Mouse (Mus musculus): ENCODE results near the gene Tfpi. TPM values are rescaled to one million over a fixed set of nuclear protein-coding genes. Genes with fewer than 3 reads are reported as not detected.
A peak's percentile ranks its signal among the peaks of the same experiment; 100 is the strongest.

Tfpi gene
- total and polyA plus RNA-seq, 2 experiments from 2014 or later: 10.4 to 13.2 TPM

DNA sequence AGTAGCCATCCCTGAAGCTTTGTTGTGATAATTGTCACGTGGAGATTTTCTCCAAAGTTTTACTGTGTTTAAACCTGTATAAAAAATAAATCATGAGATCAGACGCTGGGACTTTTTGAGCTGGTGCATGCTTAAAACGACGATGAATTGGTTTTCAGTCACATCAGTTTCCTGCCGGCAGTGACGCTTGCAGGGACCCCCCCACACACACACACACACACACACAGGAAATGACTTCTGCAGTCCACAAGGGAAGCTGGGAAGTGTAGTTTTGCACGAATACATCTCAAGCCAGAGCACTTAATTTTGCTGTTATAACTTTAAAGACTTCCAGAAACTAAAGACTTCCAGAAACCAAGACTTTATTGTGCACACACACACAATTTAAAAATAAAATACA lies 5.3 kb upstream of the Tfpi start:
- Histone ChIP-seq H3K27me3 (ENCODE audit: insufficient read depth, low read length) (no peaks in the 10 kb centered on the region), H3K4me1 (ENCODE audit: insufficient read depth, low read length) (no peaks in the 10 kb centered on the region), H3K9ac (replicated peaks; ENCODE audit: low read length, poor library complexity, severe bottlenecking) (no peak overlapping the region), H3K4me3 (ENCODE audit: low read depth, low read length) (no peak overlapping the region), H3K4me2 (ENCODE audit: low read depth, low read length, poor library complexity, severe bottlenecking) (peak overlapping the region; percentile 35), H3K36me3 (ENCODE audit: insufficient read depth, low read length) (no peaks in the 10 kb centered on the region), H3K27ac (ENCODE audit: low read depth, low read length) (no peak overlapping the region), H3K9me3 (ENCODE audit: low read length) (no peaks in the 10 kb centered on the region)
- TF ChIP-seq CTCF (IDR thresholded peaks at IDR 0.05): no peak
- DNase-seq (ENCODE audit: low spot score) (peak; percentile 61), ATAC-seq (ENCODE audit: low FRiP score) (peak; percentile 72; the same call in 1 of the 2 replicates)
- WGBS: 35% methylated on average over 7 of the region's 7 CpGs

GRCm38 (mm10) chr2:84479036-84479435 lies 2.5 kb upstream of the Tfpi start:
- Histone ChIP-seq H3K4me2 (ENCODE audit: low read depth, low read length, poor library complexity, severe bottlenecking) (no peak overlapping the region), H3K27ac (ENCODE audit: low read depth, low read length) (no peak overlapping the region), H3K9ac (replicated peaks; ENCODE audit: low read length, poor library complexity, severe bottlenecking) (no peak overlapping the region), H3K9me3 (ENCODE audit: low read length) (no peaks in the 10 kb centered on the region), H3K27me3 (ENCODE audit: insufficient read depth, low read length) (no peaks in the 10 kb centered on the region), H3K4me1 (ENCODE audit: insufficient read depth, low read length) (no peaks in the 10 kb centered on the region), H3K4me3 (ENCODE audit: low read depth, low read length) (no peak overlapping the region), H3K36me3 (ENCODE audit: insufficient read depth, low read length) (no peaks in the 10 kb centered on the region)
- TF ChIP-seq CTCF (IDR thresholded peaks at IDR 0.05): peak; percentile 70
- ATAC-seq (ENCODE audit: low FRiP score) (no peak), DNase-seq (ENCODE audit: low spot score) (peak; percentile 38)
- 29% methylated on average over 3 of the region's 3 CpGs for WGBS

- Histone ChIP-seq H3K27ac (ENCODE audit: low read depth, low read length) (no peak overlapping the region), H3K9me3 (ENCODE audit: low read length) (no peaks in the 10 kb centered on the region), H3K4me2 (ENCODE audit: low read depth, low read length, poor library complexity, severe bottlenecking) (no peak overlapping the region), H3K4me3 (ENCODE audit: low read depth, low read length) (no peak overlapping the region), H3K4me1 (ENCODE audit: insufficient read depth, low read length) (no peaks in the 10 kb centered on the region), H3K27me3 (ENCODE audit: insufficient read depth, low read length) (no peaks in the 10 kb centered on the region), H3K9ac (replicated peaks; ENCODE audit: low read length, poor library complexity, severe bottlenecking) (no peak overlapping the region), H3K36me3 (ENCODE audit: insufficient read depth, low read length) (no peaks in the 10 kb centered on the region)
- no peak for DNase-seq (ENCODE audit: low spot score)
- no peak for ATAC-seq (ENCODE audit: low FRiP score)
- no peak for TF ChIP-seq CTCF (IDR thresholded peaks at IDR 0.05)
- 93% methylated on average over 6 of the region's 6 CpGs for WGBS
These were observed 1.2 kb upstream of the Tfpi start for GRCm38 (mm10) chr2:84477759-84478158.

GRCm38 (mm10) chr2:84476131-84476530 lies 444 bp downstream of the Tfpi start:
- no peaks in the 10 kb centered on the region for H3K4me1 ChIP-seq (ENCODE audit: insufficient read depth, low read length)
- DNase-seq (ENCODE audit: low spot score) (no peak), ATAC-seq (ENCODE audit: low FRiP score) (no peak)
- 63% methylated on average over 3 of the region's 3 CpGs for WGBS
- H3K36me3 ChIP-seq (ENCODE audit: insufficient read depth, low read length): no peaks in the 10 kb centered on the region
- no peaks in the 10 kb centered on the region for H3K27me3 ChIP-seq (ENCODE audit: insufficient read depth, low read length)
- H3K27ac ChIP-seq (ENCODE audit: low read depth, low read length): no peak overlapping the region
- no peak overlapping the region for H3K9ac ChIP-seq (replicated peaks; ENCODE audit: low read length, poor library complexity, severe bottlenecking)
- no peak for TF ChIP-seq CTCF (IDR thresholded peaks at IDR 0.05)
- peak overlapping the region; percentile 18 for H3K4me3 ChIP-seq (ENCODE audit: low read depth, low read length)
- no peaks in the 10 kb centered on the region for H3K9me3 ChIP-seq (ENCODE audit: low read length)
- H3K4me2 ChIP-seq (ENCODE audit: low read depth, low read length, poor library complexity, severe bottlenecking): peak overlapping the region; percentile 15; the same call in 1 of the 2 replicates

DNA sequence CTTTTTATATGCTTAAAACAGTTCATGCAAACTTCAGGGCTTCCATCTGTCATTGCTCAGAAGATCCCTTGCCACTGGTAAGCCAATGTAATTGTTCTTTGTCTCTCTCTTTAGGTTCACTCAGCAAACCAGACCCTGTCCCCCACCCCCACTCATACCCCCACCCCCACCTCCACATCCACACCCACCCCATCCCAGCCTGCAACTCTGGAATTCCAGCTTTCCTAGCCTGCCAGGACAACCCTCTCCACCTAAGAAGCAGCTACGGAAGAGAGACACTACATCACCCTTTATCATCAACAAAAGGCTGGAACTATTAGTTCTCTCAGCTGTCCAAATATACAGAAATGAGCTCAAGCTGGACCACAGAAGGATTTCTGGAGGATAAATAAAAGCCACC lies 974 bp downstream of the Tfpi start:
- no peak overlapping the region for H3K4me3 ChIP-seq (ENCODE audit: low read depth, low read length)
- H3K4me2 ChIP-seq (ENCODE audit: low read depth, low read length, poor library complexity, severe bottlenecking): 0 out of 2 replicates have a peak overlapping the region, but pooled peaks have one; percentile 15

DNA sequence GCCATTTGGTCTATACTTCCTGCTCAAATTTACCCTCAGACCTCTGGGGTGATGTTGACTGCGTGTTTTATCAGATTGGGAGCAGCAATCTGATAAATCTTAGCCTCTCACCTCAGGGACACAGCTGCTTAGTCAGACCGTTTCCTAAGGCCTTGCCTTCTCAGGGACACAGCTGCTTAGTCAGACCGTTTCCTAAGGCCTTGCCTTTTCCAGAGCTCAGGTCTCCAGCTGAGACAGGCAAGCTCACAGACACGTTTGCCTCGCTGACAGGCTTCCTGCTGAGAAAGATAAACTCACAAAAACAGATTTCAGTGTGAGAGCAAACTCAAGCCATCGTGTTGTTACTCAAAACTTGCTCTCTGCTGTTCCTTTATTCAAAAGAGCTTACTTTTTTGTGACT lies 1.9 kb downstream of the Tfpi start:
- Histone ChIP-seq H3K4me2 (ENCODE audit: low read depth, low read length, poor library complexity, severe bottlenecking) (no peak overlapping the region), H3K9ac (replicated peaks; ENCODE audit: low read length, poor library complexity, severe bottlenecking) (no peak overlapping the region), H3K9me3 (ENCODE audit: low read length) (no peaks in the 10 kb centered on the region), H3K4me1 (ENCODE audit: insufficient read depth, low read length) (no peaks in the 10 kb centered on the region), H3K4me3 (ENCODE audit: low read depth, low read length) (no peak overlapping the region), H3K36me3 (ENCODE audit: insufficient read depth, low read length) (no peaks in the 10 kb centered on the region), H3K27ac (ENCODE audit: low read depth, low read length) (no peak overlapping the region), H3K27me3 (ENCODE audit: insufficient read depth, low read length) (no peaks in the 10 kb centered on the region)
- no peak for TF ChIP-seq CTCF (IDR thresholded peaks at IDR 0.05)
- ATAC-seq (ENCODE audit: low FRiP score): no peak
- 13% methylated on average over 6 of the region's 6 CpGs for WGBS
- DNase-seq (ENCODE audit: low spot score): no peak

More for the DNA sequence above, 974 bp downstream of the Tfpi start:
- H3K4me1 ChIP-seq (ENCODE audit: insufficient read depth, low read length): no peaks in the 10 kb centered on the region
- no peaks in the 10 kb centered on the region for H3K9me3 ChIP-seq (ENCODE audit: low read length)
- no peak for TF ChIP-seq CTCF (IDR thresholded peaks at IDR 0.05)
- H3K9ac ChIP-seq (replicated peaks; ENCODE audit: low read length, poor library complexity, severe bottlenecking): no peak overlapping the region
- no peak for ATAC-seq (ENCODE audit: low FRiP score)
- WGBS: 61% methylated on average over 1 of the region's 1 CpGs
- H3K36me3 ChIP-seq (ENCODE audit: insufficient read depth, low read length): no peaks in the 10 kb centered on the region
- no peak overlapping the region for H3K27ac ChIP-seq (ENCODE audit: low read depth, low read length)
- DNase-seq (ENCODE audit: low spot score): no peak
- H3K27me3 ChIP-seq (ENCODE audit: insufficient read depth, low read length): no peaks in the 10 kb centered on the region
